Mouse (Mus musculus): ENCODE results near the gene Cntnap2. TPM values are rescaled to one million over a fixed set of nuclear protein-coding genes. Genes with fewer than 3 reads are reported as not detected.

Gene Cntnap2
- total and polyA plus RNA-seq, 2 experiments, result not detected

DNA sequence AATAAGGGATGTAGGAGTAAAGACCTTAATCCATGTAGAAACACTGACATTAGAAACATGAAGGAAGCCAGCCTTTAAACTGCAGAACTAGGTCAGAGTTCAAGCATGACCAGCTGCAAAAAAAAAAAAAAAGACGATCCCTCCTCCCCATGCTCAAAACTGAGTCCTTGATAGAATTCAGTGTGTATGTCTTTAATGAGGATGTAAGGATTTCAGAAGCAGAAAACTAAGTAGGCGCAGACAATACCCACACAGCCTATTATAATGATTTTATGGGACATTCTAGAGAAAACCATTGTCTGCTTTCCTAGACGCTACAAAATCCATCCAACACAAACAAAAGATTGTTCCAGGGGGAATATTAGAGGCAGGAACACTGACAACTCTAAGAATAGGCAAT lies 2168.4 kb downstream of the Cntnap2 start:
- DNase-seq (ENCODE audit: extremely low read depth, low read depth, low spot score), result no peak
- H3K79me2 ChIP-seq (ENCODE audit: control insufficient read depth, insufficient read depth, low read length), result no peaks in the 10 kb centered on the region
- no peaks in the 10 kb centered on the region for H3K36me3 ChIP-seq (ENCODE audit: control insufficient read depth, insufficient read depth, low read length)
- H3K27me3 ChIP-seq (ENCODE audit: control insufficient read depth, insufficient read depth, low read length), result no peaks in the 10 kb centered on the region
- no peaks in the 10 kb centered on the region for H3K4me1 ChIP-seq (ENCODE audit: control insufficient read depth, insufficient read depth, low read length)
- TF ChIP-seq POLR2A (IDR thresholded peaks at IDR 0.05; ENCODE audit: extremely low read depth, insufficient read depth, low read length) (no peak), CTCF (IDR thresholded peaks at IDR 0.05; ENCODE audit: low read depth, low read length) (no peak)
- no peak overlapping the region for H3K9ac ChIP-seq (ENCODE audit: low read depth, low read length)
- no peak overlapping the region for H3K4me3 ChIP-seq (ENCODE audit: insufficient read depth, low read depth, low read length)
- no peak overlapping the region for H3K27ac ChIP-seq (replicated peaks; ENCODE audit: insufficient read depth, low read depth, low read length)
- WGBS, result 76% methylated on average over 3 of the region's 3 CpGs

DNA sequence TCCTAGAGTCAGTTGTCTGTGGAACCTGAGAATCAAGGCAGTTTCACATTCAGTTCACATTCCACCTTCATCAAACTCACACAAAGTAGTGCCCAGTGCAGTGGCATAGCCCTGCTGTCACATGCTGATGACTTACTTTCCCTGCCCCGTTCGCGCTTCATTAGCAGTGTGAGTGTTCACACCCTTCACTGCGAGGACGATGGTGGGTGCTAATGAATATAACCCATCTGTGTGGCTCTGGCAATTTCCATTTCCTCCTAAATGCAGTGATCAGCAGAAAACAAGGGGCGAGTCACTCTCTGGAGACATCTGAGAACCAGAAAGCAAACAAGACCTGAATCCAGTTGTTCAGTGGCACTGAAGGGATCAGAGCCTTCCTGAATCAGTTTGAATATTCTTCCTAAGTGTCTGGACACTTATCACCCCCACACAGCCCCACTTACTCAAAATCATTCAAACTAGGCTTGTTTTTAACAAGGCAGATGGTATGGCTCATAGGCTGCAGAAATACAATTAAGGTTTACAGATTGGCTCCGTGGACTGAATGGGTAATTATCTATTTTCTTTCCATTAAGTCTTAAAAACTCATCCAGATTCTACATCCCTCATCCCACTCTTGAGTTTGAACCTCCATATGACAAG lies 2169.6 kb downstream of the Cntnap2 start:
- no peak overlapping the region for H3K27ac ChIP-seq (replicated peaks; ENCODE audit: insufficient read depth, low read depth, low read length)
- no peaks in the 10 kb centered on the region for H3K79me2 ChIP-seq (ENCODE audit: control insufficient read depth, insufficient read depth, low read length)
- no peaks in the 10 kb centered on the region for H3K36me3 ChIP-seq (ENCODE audit: control insufficient read depth, insufficient read depth, low read length)
- H3K9ac ChIP-seq (ENCODE audit: low read depth, low read length), result no peak overlapping the region
- no peak overlapping the region for H3K4me3 ChIP-seq (ENCODE audit: insufficient read depth, low read depth, low read length)
- TF ChIP-seq CTCF (IDR thresholded peaks at IDR 0.05; ENCODE audit: low read depth, low read length) (no peak), POLR2A (IDR thresholded peaks at IDR 0.05; ENCODE audit: extremely low read depth, insufficient read depth, low read length) (no peak)
- DNase-seq (ENCODE audit: extremely low read depth, low read depth, low spot score), result no peak
- H3K4me1 ChIP-seq (ENCODE audit: control insufficient read depth, insufficient read depth, low read length), result no peaks in the 10 kb centered on the region
- no peaks in the 10 kb centered on the region for H3K27me3 ChIP-seq (ENCODE audit: control insufficient read depth, insufficient read depth, low read length)
- WGBS, result 67% methylated on average over 7 of the region's 7 CpGs

DNA sequence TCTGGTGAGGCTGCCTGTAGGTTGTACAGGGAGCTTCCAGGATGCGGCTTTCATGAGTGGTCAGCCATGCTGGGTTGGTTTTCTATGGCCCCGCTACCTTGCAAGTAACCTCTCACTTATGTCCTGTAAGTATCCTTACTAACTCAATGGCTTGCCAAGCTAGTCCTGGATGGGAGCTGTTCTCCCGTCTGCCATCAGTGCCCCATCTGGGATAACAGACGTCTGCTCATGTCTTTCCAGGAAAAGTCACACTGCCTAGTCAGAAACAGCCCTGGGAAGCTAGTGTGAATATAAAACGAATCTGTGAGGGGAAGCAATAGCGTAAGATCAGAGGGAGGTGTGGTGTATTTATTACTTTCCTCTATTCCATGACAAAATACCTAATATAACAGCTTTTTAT lies 2172.4 kb downstream of the Cntnap2 start:
- TF ChIP-seq CTCF (IDR thresholded peaks at IDR 0.05; ENCODE audit: low read depth, low read length), result no peak
- WGBS, result 82% methylated on average over 6 of the region's 6 CpGs
- Histone ChIP-seq H3K4me3 (ENCODE audit: insufficient read depth, low read depth, low read length) (no peak overlapping the region), H3K9ac (ENCODE audit: low read depth, low read length) (no peak overlapping the region), H3K27ac (replicated peaks; ENCODE audit: insufficient read depth, low read depth, low read length) (no peak overlapping the region), H3K4me1 (ENCODE audit: control insufficient read depth, insufficient read depth, low read length) (no peaks in the 10 kb centered on the region), H3K27me3 (ENCODE audit: control insufficient read depth, insufficient read depth, low read length) (no peaks in the 10 kb centered on the region), H3K36me3 (ENCODE audit: control insufficient read depth, insufficient read depth, low read length) (no peaks in the 10 kb centered on the region), H3K79me2 (ENCODE audit: control insufficient read depth, insufficient read depth, low read length) (no peaks in the 10 kb centered on the region)
- DNase-seq (ENCODE audit: extremely low read depth, low read depth, low spot score), result no peak

DNA sequence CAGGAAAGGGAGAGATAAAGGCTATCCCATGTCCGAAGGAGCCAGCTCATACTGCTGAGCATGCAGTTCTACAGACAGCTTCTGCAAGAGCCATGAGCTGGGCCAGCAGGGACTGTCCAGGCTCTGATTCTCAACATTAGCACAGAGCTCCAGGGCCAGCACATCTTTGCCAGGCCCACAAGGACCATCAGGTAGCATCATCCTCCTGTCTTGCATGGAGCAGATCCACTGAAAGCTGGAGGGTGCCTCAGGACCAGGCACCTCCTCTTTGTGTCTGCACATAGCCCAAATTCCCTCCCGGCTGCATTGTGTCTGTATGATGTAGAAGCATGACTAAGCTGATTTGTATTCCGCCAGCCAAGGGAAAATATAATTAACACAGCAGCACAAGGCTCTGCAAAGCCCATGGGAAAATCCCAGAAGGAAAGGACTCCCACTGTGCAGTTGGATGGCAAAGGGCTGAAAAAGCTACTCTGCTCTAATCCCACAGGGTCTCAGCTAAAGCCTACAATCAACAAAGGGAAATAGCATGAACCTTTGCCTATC lies 2180.3 kb downstream of the Cntnap2 start:
- Histone ChIP-seq H3K79me2 (ENCODE audit: control insufficient read depth, insufficient read depth, low read length) (no peaks in the 10 kb centered on the region), H3K4me3 (ENCODE audit: insufficient read depth, low read depth, low read length) (no peak overlapping the region), H3K4me1 (ENCODE audit: control insufficient read depth, insufficient read depth, low read length) (no peaks in the 10 kb centered on the region), H3K36me3 (ENCODE audit: control insufficient read depth, insufficient read depth, low read length) (no peaks in the 10 kb centered on the region), H3K27me3 (ENCODE audit: control insufficient read depth, insufficient read depth, low read length) (peaks cover 6% of the 10 kb centered on the region; the same call in 1 of the 2 replicates), H3K9ac (ENCODE audit: low read depth, low read length) (no peak overlapping the region), H3K27ac (replicated peaks; ENCODE audit: insufficient read depth, low read depth, low read length) (no peak overlapping the region)
- DNase-seq (ENCODE audit: extremely low read depth, low read depth, low spot score), result no peak
- no peak for TF ChIP-seq POLR2A (IDR thresholded peaks at IDR 0.05; ENCODE audit: extremely low read depth, insufficient read depth, low read length)
- TF ChIP-seq CTCF (IDR thresholded peaks at IDR 0.05; ENCODE audit: low read depth, low read length), result no peak
- 68% methylated on average over 3 of the region's 3 CpGs for WGBS

DNA sequence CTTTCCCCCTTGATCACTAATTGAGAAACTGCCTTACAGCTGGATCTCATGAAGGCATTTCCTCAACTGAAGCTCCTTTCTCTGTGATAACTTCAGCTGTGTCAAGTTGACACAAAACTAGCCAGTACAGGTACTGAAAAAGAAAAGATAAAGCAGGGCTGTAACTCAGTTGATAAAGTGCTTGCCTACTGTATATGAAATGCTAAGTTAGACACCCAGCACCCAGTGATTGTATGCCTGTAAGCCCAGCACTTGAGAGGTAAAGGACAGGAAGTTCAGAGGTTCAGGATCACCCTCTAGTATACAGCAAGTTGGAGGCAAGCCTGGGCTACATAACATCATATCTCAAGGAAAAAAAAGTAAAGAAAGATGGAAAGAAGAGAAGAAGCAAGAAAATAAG lies 2182.2 kb downstream of the Cntnap2 start:
- Histone ChIP-seq H3K4me3 (ENCODE audit: insufficient read depth, low read depth, low read length) (no peak overlapping the region), H3K36me3 (ENCODE audit: control insufficient read depth, insufficient read depth, low read length) (no peaks in the 10 kb centered on the region), H3K79me2 (ENCODE audit: control insufficient read depth, insufficient read depth, low read length) (no peaks in the 10 kb centered on the region), H3K9ac (ENCODE audit: low read depth, low read length) (no peak overlapping the region), H3K27me3 (ENCODE audit: control insufficient read depth, insufficient read depth, low read length) (peaks cover 7% of the 10 kb centered on the region; the same call in 1 of the 2 replicates), H3K27ac (replicated peaks; ENCODE audit: insufficient read depth, low read depth, low read length) (no peak overlapping the region), H3K4me1 (ENCODE audit: control insufficient read depth, insufficient read depth, low read length) (no peaks in the 10 kb centered on the region)
- no peak for TF ChIP-seq CTCF (IDR thresholded peaks at IDR 0.05; ENCODE audit: low read depth, low read length)
- no peak for TF ChIP-seq POLR2A (IDR thresholded peaks at IDR 0.05; ENCODE audit: extremely low read depth, insufficient read depth, low read length)
- no peak for DNase-seq (ENCODE audit: extremely low read depth, low read depth, low spot score)

DNA sequence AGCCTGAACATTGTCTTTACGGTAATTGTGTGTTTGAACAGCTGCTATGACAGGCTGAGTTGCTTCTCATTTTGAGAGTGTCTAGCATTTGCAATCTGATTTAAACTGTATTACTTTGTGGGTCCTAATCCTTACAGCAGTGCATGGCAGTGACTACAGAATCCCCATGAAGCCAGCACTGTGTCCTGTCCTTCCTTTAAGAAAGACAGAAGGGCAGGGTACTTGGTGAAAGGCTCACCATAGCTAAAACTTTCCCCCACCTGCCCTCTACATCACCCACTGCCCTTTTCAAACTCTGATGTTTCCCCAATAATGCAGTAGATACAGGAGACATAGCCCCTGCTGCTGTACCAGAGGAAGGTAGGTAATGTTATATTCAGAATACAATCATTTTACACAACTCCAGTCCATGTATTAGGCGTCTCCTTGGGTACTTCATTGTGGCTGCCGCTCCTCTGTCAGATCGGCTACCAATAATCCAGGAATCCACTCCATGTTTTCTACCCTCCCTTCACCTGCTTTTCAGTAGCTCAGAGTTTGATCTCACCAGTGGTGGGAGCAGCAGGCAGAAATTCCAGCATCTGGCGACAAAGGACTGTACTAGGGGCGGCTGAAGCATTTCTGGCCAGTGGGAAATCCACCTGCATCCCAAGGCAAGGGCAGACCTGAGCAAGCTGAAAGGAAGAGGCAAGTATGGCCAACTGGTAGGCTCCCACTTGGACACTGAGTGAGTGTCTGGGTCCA lies 2184.9 kb downstream of the Cntnap2 start:
- Histone ChIP-seq H3K4me3 (ENCODE audit: insufficient read depth, low read depth, low read length) (no peak overlapping the region), H3K9ac (ENCODE audit: low read depth, low read length) (no peak overlapping the region), H3K36me3 (ENCODE audit: control insufficient read depth, insufficient read depth, low read length) (no peaks in the 10 kb centered on the region), H3K27ac (replicated peaks; ENCODE audit: insufficient read depth, low read depth, low read length) (no peak overlapping the region), H3K4me1 (ENCODE audit: control insufficient read depth, insufficient read depth, low read length) (no peaks in the 10 kb centered on the region), H3K27me3 (ENCODE audit: control insufficient read depth, insufficient read depth, low read length) (peaks cover 8% of the 10 kb centered on the region; the same call in 1 of the 2 replicates), H3K79me2 (ENCODE audit: control insufficient read depth, insufficient read depth, low read length) (no peaks in the 10 kb centered on the region)
- TF ChIP-seq CTCF (IDR thresholded peaks at IDR 0.05; ENCODE audit: low read depth, low read length), result no peak
- no peak for TF ChIP-seq POLR2A (IDR thresholded peaks at IDR 0.05; ENCODE audit: extremely low read depth, insufficient read depth, low read length)
- WGBS, result 24% methylated on average over 6 of the region's 6 CpGs
- DNase-seq (ENCODE audit: extremely low read depth, low read depth, low spot score), result no peak

All from liver, adult 2 months (tissue).